Mouse (Mus musculus) bone marrow, adult 2 months (tissue): ENCODE measurements around the gene Smndc1. TPM values are rescaled to one million over a fixed set of nuclear protein-coding genes. Genes with fewer than 3 reads are reported as not detected.

ENCODE experiments used
- H3K27ac ChIP-seq: fragments of 200-500 bp; 2 replicates; pipeline ENCODE4 v1.5.1; 2012; ENCODE audit warnings: low read depth, mild to moderate bottlenecking, control low read depth, inconsistent platforms, low read length; ENCODE audit not compliant: control insufficient read depth, poor library complexity, insufficient read depth
- H3K4me1 ChIP-seq: fragments of 200-500 bp; 2 replicates; pipeline ENCODE4 v1.6.1; 2011; ENCODE audit warnings: low read length; ENCODE audit not compliant: control insufficient read depth, insufficient read depth
- H3K4me3 ChIP-seq: fragments of 200-500 bp; replicated peaks from 2 replicates; pipeline ENCODE3; 2011; ENCODE audit warnings: mild to moderate bottlenecking, low read depth, low read length, control low read depth; ENCODE audit not compliant: control insufficient read depth
- CTCF ChIP-seq: fragments of 200-500 bp; IDR thresholded peaks from 2 replicates; pipeline ENCODE4 v1.5.1; 2011; ENCODE audit warnings: low read length, control low read depth; ENCODE audit not compliant: control insufficient read depth, insufficient read depth
- POLR2A ChIP-seq: fragments of 200-500 bp; IDR thresholded peaks from 2 replicates; pipeline ENCODE4 v1.6.1; 2011; ENCODE audit warnings: low read depth, mild to moderate bottlenecking, control low read depth, low read length, borderline replicate concordance; ENCODE audit not compliant: control insufficient read depth
- WGBS: fragments of 180-500 bp; shearing (Covaris S2); methylation state at CpG from one replicate; pipeline ENCODE4 v1.1.7; 2018; 5-methylcytosine and 5-hydroxymethylcytosine counted together
- polyA plus RNA-seq: library from polyadenylated mRNA; stranded (reverse); fragments of >200 nt; gene quantifications from 2 replicates; pipeline ENCODE4 v1.2.4, GENCODE M21; 2011; ENCODE audit warnings: low replicate concordance; ENCODE audit not compliant: missing spikeins, insufficient read depth, insufficient read length

Smndc1 gene
- polyA plus RNA-seq, 1 experiment, result 41.2 TPM

GRCm38 (mm10) chr19:53359160-53360033, 31.0 kb downstream of the Smndc1 start:
- no peak overlapping the region for H3K27ac ChIP-seq
- TF ChIP-seq POLR2A, result no peak
- TF ChIP-seq CTCF, result no peak
- H3K4me1 ChIP-seq, result no peaks in the 10 kb centered on the region; the same call in 1 of the 2 replicates
- no peak overlapping the region for H3K4me3 ChIP-seq
- 78% methylated on average over 22 of the region's 22 CpGs for WGBS

GRCm38 (mm10) chr19:53355065-53355464, 35.3 kb downstream of the Smndc1 start:
- H3K27ac ChIP-seq, result no peak overlapping the region
- no peaks in the 10 kb centered on the region; the same call in 1 of the 2 replicates for H3K4me1 ChIP-seq
- 91% methylated on average over 16 of the region's 16 CpGs for WGBS
- TF ChIP-seq CTCF (no peak), POLR2A (no peak)
- H3K4me3 ChIP-seq, result no peak overlapping the region

GRCm38 (mm10) chr19:53354271-53355000, 35.9 kb downstream of the Smndc1 start:
- TF ChIP-seq POLR2A (no peak), CTCF (no peak)
- 88% methylated on average over 7 of the region's 7 CpGs for WGBS

GRCm38 (mm10) chr19:53353864-53354263, 36.5 kb downstream of the Smndc1 start:
- 91% methylated on average over 7 of the region's 7 CpGs for WGBS
- TF ChIP-seq POLR2A (no peak), CTCF (no peak)
- Histone ChIP-seq H3K27ac (no peak overlapping the region), H3K4me1 (no peaks in the 10 kb centered on the region), H3K4me3 (no peak overlapping the region)

More at GRCm38 (mm10) chr19:53354271-53355000, 35.9 kb downstream of the Smndc1 start:
- no peak overlapping the region for H3K27ac ChIP-seq
- no peak overlapping the region for H3K4me3 ChIP-seq
- H3K4me1 ChIP-seq, result no peaks in the 10 kb centered on the region; the same call in 1 of the 2 replicates

- Histone ChIP-seq H3K27ac (no peak overlapping the region), H3K4me1 (no peaks in the 10 kb centered on the region), H3K4me3 (no peak overlapping the region)
- WGBS, result 91% methylated on average over 14 of the region's 14 CpGs
- TF ChIP-seq POLR2A (no peak), CTCF (no peak)
Observed at GRCm38 (mm10) chr19:53345766-53346165, 44.6 kb downstream of the Smndc1 start.

DNA sequence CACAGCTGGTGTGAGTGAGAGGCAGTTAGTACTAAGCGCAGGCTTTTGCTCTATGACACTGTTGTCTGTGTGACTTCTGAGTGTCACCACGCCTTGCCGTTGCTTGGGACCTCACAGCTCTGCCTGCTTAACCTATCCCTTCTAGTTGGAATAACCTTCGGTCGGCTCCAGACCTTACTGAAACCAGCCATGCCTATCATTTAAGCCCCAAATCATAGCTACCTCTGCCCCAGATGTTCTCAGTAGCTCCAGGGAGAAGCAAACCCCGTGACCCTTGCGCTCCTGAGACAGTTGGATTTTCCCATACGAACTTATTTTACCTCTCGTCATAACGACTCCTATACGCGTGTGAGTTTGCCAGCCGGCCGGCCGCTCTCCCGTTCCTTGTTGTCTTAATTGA, 46.3 kb downstream of the Smndc1 start:
- WGBS, result 95% methylated on average over 16 of the region's 16 CpGs
- H3K4me3 ChIP-seq, result no peak overlapping the region
- no peaks in the 10 kb centered on the region for H3K4me1 ChIP-seq
- TF ChIP-seq POLR2A (no peak), CTCF (no peak)
- H3K27ac ChIP-seq, result no peak overlapping the region

DNA sequence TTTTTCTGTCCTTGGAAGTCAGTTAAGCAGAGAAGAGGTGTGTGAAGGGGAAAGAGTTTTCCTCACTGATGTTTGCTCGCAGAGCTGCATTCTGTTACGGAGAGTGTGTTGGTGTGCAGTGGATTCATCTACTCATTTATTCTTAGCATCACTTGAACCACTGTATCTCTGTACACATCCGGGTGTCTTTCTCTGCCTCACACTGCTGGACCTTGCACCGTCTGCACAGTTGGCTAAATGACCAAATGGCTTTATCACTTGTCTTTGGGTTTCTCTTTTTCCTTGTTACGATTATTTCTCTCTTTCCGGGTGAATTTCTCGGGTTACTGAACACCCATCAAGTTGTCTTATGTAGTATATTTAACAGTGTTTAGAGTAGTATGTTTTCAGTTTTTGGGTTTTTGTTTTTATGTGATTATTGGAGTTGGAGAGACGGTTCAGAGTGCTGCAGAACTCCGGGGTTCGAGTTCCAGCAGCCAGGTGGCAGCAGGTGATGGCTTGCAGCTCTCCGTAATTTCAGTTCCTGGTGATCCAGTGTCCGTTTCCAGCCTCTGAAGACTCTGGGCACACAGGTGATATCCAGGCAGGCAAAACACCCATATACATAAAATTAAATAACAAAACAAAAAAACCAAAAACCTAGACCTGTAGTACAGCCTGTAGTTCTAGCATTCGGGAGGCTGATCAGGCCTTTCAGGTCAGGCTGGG, 47.0 kb downstream of the Smndc1 start:
- no peak overlapping the region for H3K27ac ChIP-seq
- no peak for TF ChIP-seq POLR2A
- TF ChIP-seq CTCF, result no peak
- H3K4me1 ChIP-seq, result no peaks in the 10 kb centered on the region
- H3K4me3 ChIP-seq, result no peak overlapping the region
- WGBS, result 92% methylated on average over 13 of the region's 13 CpGs

GRCm38 (mm10) chr19:53340423-53340822, 50.0 kb downstream of the Smndc1 start:
- no peak overlapping the region for H3K27ac ChIP-seq

More at GRCm38 (mm10) chr19:53340423-53340822, 50.0 kb downstream of the Smndc1 start:
- TF ChIP-seq CTCF (no peak), POLR2A (no peak)
- H3K4me1 ChIP-seq, result no peaks in the 10 kb centered on the region
- WGBS, result 42% methylated on average over 6 of the region's 6 CpGs
- H3K4me3 ChIP-seq, result no peak overlapping the region
